Mouse (Mus musculus) hindbrain, embryonic 12.5 days (tissue): ENCODE results near the gene Cep41. TPM values are rescaled to one million over a fixed set of nuclear protein-coding genes. Genes with fewer than 3 reads are reported as not detected.

ENCODE experiments used
- ATAC-seq: fragments of 200-750 bp; cut with Nextera tagmentation; 2 replicates; pipeline ENCODE4 v1.8.0; 2017; ENCODE audit warnings: moderate TSS enrichment; ENCODE audit not compliant: low FRiP score
- H3K27ac ChIP-seq: fragments of 300-500 bp; sonication (generic); 2 replicates; pipeline ENCODE4 v1.5.1; 2016; ENCODE audit warnings: mild to moderate bottlenecking
- H3K27me3 ChIP-seq: fragments of 300-500 bp; sonication (generic); 2 replicates; pipeline ENCODE4 v1.6.1; 2016; ENCODE audit warnings: mild to moderate bottlenecking
- H3K36me3 ChIP-seq: fragments of 300-500 bp; sonication (generic); 2 replicates; pipeline ENCODE4 v1.6.1; 2016; ENCODE audit warnings: mild to moderate bottlenecking
- H3K4me1 ChIP-seq: fragments of 300-500 bp; sonication (generic); 2 replicates; pipeline ENCODE4 v1.6.1; 2016
- H3K4me2 ChIP-seq: fragments of 300-500 bp; sonication (generic); replicated peaks from 2 replicates; pipeline ENCODE4 v1.6.1; 2016; ENCODE audit warnings: mild to moderate bottlenecking
- H3K4me3 ChIP-seq: fragments of 300-500 bp; sonication (generic); 2 replicates; pipeline ENCODE4 v1.5.1; 2016; ENCODE audit warnings: mild to moderate bottlenecking
- H3K9ac ChIP-seq: fragments of 300-500 bp; sonication (generic); 2 replicates; pipeline ENCODE4 v1.6.1; 2016; ENCODE audit warnings: mild to moderate bottlenecking, moderate library complexity
- H3K9me3 ChIP-seq: fragments of 300-500 bp; sonication (generic); replicated peaks from 2 replicates; pipeline ENCODE4 v1.6.1; 2016; ENCODE audit warnings: mild to moderate bottlenecking
- WGBS: fragments of 180-500 bp; shearing (Covaris S2); methylation state at CpG from one replicate; pipeline ENCODE4 v1.1.7; 2016; 5-methylcytosine and 5-hydroxymethylcytosine counted together
- microRNA counts: library from miRNA; unstranded; fragments of <30 nt; microRNA quantifications from one replicate; lab custom pipeline; 2017
- microRNA-seq: library from miRNA; unstranded; fragments of <30 nt; microRNA quantifications from one replicate; pipeline ENCODE4, GENCODE M21; 2017
- polyA plus RNA-seq: library from polyadenylated mRNA; unstranded; fragments of >200 nt; fragmentation: Nextera tagmentation; extraction: Ambion mirVana; gene quantifications from 2 replicates; pipeline ENCODE4 v1.2.1, GENCODE M21; 2016

Cep41 gene
- polyA plus RNA-seq, 1 experiment from 2014 or later, result 20.5 TPM

GRCm38 (mm10) chr6:30617020-30617958 is 76.3 kb downstream of the Cep41 start:
- no peaks in the 10 kb centered on the region for H3K9me3 ChIP-seq
- peak overlapping the region; percentile 44 for H3K9ac ChIP-seq
- H3K4me3 ChIP-seq, result peak overlapping the region; percentile 13
- no peaks in the 10 kb centered on the region for H3K36me3 ChIP-seq
- WGBS, result 4% methylated on average over 13 of the region's 13 CpGs
- H3K4me2 ChIP-seq, result peak overlapping the region; percentile 50
- peaks cover 40% of the 10 kb centered on the region for H3K4me1 ChIP-seq
- H3K27ac ChIP-seq, result peak overlapping the region; percentile 87
- peak; percentile 62 for ATAC-seq
- no peaks in the 10 kb centered on the region for H3K27me3 ChIP-seq

- Histone ChIP-seq H3K4me3 (no peak overlapping the region), H3K36me3 (no peaks in the 10 kb centered on the region), H3K27ac (peak overlapping the region; percentile 87), H3K4me1 (peaks cover 46% of the 10 kb centered on the region), H3K27me3 (no peaks in the 10 kb centered on the region), H3K4me2 (peak overlapping the region; percentile 50), H3K9ac (peak overlapping the region; percentile 44; the same call in 1 of the 2 replicates), H3K9me3 (no peaks in the 10 kb centered on the region)
- 3% methylated on average over 8 of the region's 8 CpGs for WGBS
- no peak for ATAC-seq
These were observed 77.0 kb downstream of the Cep41 start for GRCm38 (mm10) chr6:30616491-30616941.

GRCm38 (mm10) chr6:30615741-30616140 is 77.8 kb downstream of the Cep41 start:
- Histone ChIP-seq H3K27ac (peak overlapping the region; percentile 87; the same call in 1 of the 2 replicates), H3K4me3 (no peak overlapping the region), H3K27me3 (no peaks in the 10 kb centered on the region), H3K9me3 (no peaks in the 10 kb centered on the region), H3K9ac (no peak overlapping the region), H3K4me1 (peaks cover 49% of the 10 kb centered on the region), H3K36me3 (no peaks in the 10 kb centered on the region), H3K4me2 (no peak overlapping the region)
- 14% methylated on average over 4 of the region's 4 CpGs for WGBS
- ATAC-seq, result no peak

DNA sequence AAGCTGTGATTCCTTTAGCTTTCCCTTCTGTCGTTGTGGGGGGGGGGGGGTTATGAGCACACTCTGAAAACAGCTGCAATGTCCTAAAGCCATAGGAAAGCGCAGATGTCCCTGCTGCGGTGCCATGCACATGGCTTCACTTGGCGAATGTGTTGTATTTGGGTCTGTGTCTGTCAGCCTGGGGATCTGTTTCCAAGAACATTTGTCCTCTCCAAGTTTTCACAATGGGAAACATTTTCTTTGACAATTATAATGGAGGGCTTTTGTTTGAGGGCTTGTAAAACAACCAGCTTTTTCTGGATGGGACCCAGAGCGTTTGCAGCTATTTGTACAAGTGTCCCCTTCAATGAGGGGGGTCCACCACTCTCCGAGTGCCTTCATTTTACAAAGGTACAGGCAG is 79.3 kb downstream of the Cep41 start:
- ATAC-seq, result no peak
- 57% methylated on average over 6 of the region's 6 CpGs for WGBS
- no peak overlapping the region for H3K27ac ChIP-seq
- no peak overlapping the region for H3K4me3 ChIP-seq
- H3K9ac ChIP-seq, result no peak overlapping the region
- no peak overlapping the region for H3K4me2 ChIP-seq
- no peaks in the 10 kb centered on the region for H3K36me3 ChIP-seq
- peaks cover 45% of the 10 kb centered on the region for H3K4me1 ChIP-seq
- no peaks in the 10 kb centered on the region for H3K9me3 ChIP-seq
- H3K27me3 ChIP-seq, result no peaks in the 10 kb centered on the region

GRCm38 (mm10) chr6:30611212-30611611 is 82.3 kb downstream of the Cep41 start:
- Histone ChIP-seq H3K27ac (no peak overlapping the region), H3K4me2 (no peak overlapping the region), H3K36me3 (no peaks in the 10 kb centered on the region), H3K4me3 (no peak overlapping the region), H3K4me1 (peaks cover 15% of the 10 kb centered on the region), H3K9me3 (no peaks in the 10 kb centered on the region), H3K27me3 (no peaks in the 10 kb centered on the region), H3K9ac (no peak overlapping the region)
- no peak for ATAC-seq
- 23% methylated on average over 5 of the region's 5 CpGs for WGBS

- no peaks in the 10 kb centered on the region for H3K9me3 ChIP-seq
- no peak within 1 kb of the TSS for H3K4me3 ChIP-seq
- no peak within 1 kb of the TSS for H3K4me2 ChIP-seq
- H3K27ac ChIP-seq, result no peak within 1 kb of the TSS
- no peaks in the 10 kb centered on the region for H3K36me3 ChIP-seq
- H3K9ac ChIP-seq, result no peak within 1 kb of the TSS
- no peak for ATAC-seq
- H3K27me3 ChIP-seq, result no peaks in the 10 kb centered on the region
- 80% methylated on average over 7 of the region's 7 CpGs for WGBS
- peaks cover 10% of the 10 kb centered on the region for H3K4me1 ChIP-seq
These were observed 82.8 kb downstream of the Cep41 start, which contains the start of gene Cpa5 for GRCm38 (mm10) chr6:30610710-30611109. Cpa5 (plus strand) TSS chr6:30611010.

GRCm38 (mm10) chr6:30605672-30606071 is 87.9 kb downstream of the Cep41 start:
- H3K27me3 ChIP-seq, result no peaks in the 10 kb centered on the region
- H3K27ac ChIP-seq, result no peak overlapping the region
- H3K4me2 ChIP-seq, result no peak overlapping the region
- 91% methylated on average over 5 of the region's 5 CpGs for WGBS
- H3K9me3 ChIP-seq, result no peaks in the 10 kb centered on the region
- H3K36me3 ChIP-seq, result no peaks in the 10 kb centered on the region
- H3K9ac ChIP-seq, result no peak overlapping the region
- ATAC-seq, result no peak
- 0 out of 2 replicates have a peak, but pooled peaks cover 2% of the 10 kb centered on the region for H3K4me1 ChIP-seq
- no peak overlapping the region for H3K4me3 ChIP-seq

DNA sequence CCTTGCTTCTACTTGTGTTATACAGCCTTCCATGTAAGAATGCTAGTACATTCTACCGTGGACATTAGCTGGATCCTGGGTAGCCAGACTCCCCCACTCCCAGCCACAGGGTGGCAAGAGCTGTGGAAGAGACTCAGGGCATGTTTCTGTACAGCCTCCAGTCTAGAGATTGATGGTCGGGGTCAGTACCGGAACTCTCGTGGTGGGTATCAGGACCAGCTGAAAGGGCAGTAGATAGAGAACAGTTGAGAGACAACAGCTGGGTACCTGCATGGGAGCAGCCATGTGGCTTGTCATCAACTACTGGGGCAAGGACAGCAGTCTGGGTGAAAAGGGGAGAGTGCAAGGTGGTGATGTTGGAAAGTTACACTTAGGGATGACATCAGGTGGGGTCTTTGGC is 88.4 kb downstream of the Cep41 start:
- Histone ChIP-seq H3K36me3 (no peaks in the 10 kb centered on the region), H3K9me3 (no peaks in the 10 kb centered on the region), H3K4me1 (0 out of 2 replicates have a peak, but pooled peaks cover 2% of the 10 kb centered on the region), H3K27ac (no peak overlapping the region), H3K4me2 (no peak overlapping the region), H3K9ac (no peak overlapping the region), H3K4me3 (no peak overlapping the region), H3K27me3 (no peaks in the 10 kb centered on the region)
- no peak for ATAC-seq
- WGBS, result 94% methylated on average over 4 of the region's 4 CpGs

DNA sequence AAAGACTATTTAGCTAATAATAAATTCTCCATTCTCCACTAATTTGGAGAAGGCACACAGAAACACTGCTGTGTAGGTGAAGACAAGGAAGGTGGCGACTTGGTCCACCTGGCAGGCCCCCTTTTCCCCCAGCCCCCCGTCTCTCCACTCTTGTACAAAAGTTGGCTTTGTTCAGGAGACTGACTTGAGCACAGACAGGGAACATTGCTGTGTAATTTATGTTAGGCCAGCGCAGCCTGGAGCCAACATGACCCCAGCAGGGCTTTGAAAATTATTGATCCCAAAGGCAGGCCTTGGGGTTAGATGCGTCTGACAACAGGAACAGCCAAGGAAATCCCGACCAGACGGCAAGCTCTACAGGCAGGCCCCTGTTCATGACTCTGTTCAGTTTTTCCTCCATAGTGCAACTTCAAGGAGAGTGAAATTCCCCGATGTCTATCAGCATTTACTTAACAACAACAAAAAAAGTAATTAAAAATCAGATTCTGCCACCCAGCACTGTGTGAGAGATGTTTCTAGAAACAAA is 89.1 kb downstream of the Cep41 start:
- ATAC-seq, result no peak
- Histone ChIP-seq H3K4me1 (0 out of 2 replicates have a peak, but pooled peaks cover 2% of the 10 kb centered on the region), H3K9ac (no peak overlapping the region), H3K4me2 (no peak overlapping the region), H3K4me3 (no peak overlapping the region), H3K27me3 (no peaks in the 10 kb centered on the region), H3K9me3 (no peaks in the 10 kb centered on the region), H3K36me3 (no peaks in the 10 kb centered on the region), H3K27ac (no peak overlapping the region)
- WGBS, result 54% methylated on average over 7 of the region's 7 CpGs

MicroRNAs within 50 kb of the gene (microRNA counts, 519-probe panel; counts per million panel counts)
- microRNA mmu-miR-335-3p (lab: Ali Mortazavi, UCI) (3,013 counts per million, percentile 69 among the panel's probes with 10 or more counts), microRNA mmu-miR-335-5p (lab: Ali Mortazavi, UCI) (6,209 counts per million, percentile 97 among the panel's probes with 10 or more counts)

Small RNA genes lying within 50 kb of the gene (microRNA-seq; reads per million reads assigned to microRNA genes)
- gene Mir335, result 67,019 reads per million, percentile 100 among the genes with 10 or more reads in this experiment

Other genes with a start within 250 kb of the Cep41 start
- 37.0 and 38.9 TPM in 2 replicates for gene Tmem209, start 184.0 kb downstream of the Cep41 start, polyA plus RNA-seq
- 0.21 and 0.34 TPM in 2 replicates for gene Ssmem1, start 183.9 kb downstream of the Cep41 start, polyA plus RNA-seq
- gene Cpa2, start 152.2 kb downstream of the Cep41 start, polyA plus RNA-seq, result 4.0 and 6.3 TPM in 2 replicates
- gene Cpa4, start 125.4 kb downstream of the Cep41 start, polyA plus RNA-seq, result 1.7 and 1.9 TPM in 2 replicates
- gene Cpa5, start 82.7 kb downstream of the Cep41 start, polyA plus RNA-seq, result 0.10 TPM in 1 of 2 replicates, not detected in the other
- gene Cpa1, start 54.5 kb downstream of the Cep41 start, polyA plus RNA-seq, result 0.30 and 0.34 TPM in 2 replicates
- 763 and 927 TPM in 2 replicates for gene Mest, start 29.8 kb upstream of the Cep41 start, polyA plus RNA-seq
- gene Copg2, start 203.0 kb upstream of the Cep41 start, polyA plus RNA-seq, result 27.7 and 38.9 TPM in 2 replicates
- gene Tsga13, start 221.8 kb upstream of the Cep41 start, polyA plus RNA-seq, result 0.25 TPM in 1 of 2 replicates, not detected in the other